Comparison of ENCODE assay signal across 8 mouse cellular contexts in genomic region chr3:130574652-130575051, GRCm38 (mm10). TPM values are rescaled to one million over a fixed set of nuclear protein-coding genes. Genes with fewer than 3 reads are reported as not detected.
A peak's percentile ranks its signal among the peaks of the same experiment; 100 is the strongest.
DNase-seq lines count a peak whose midpoint lies in the region; ATAC-seq lines count a peak whose summit lies in the region.

No protein-coding gene starts in this region.

- peak; percentile 27 for DNase-seq in heart, adult 8-10 months (ENCODE audit: low spot score)
- DNase-seq in heart, postnatal 25 days (ENCODE audit: low spot score) = no peak
- DNase-seq in thymus, postnatal 14 days = peak; percentile 20
- DNase-seq in thymus, postnatal 36 days = no peak
- DNase-seq in embryo, embryonic 11.5 days (ENCODE audit: low read depth, low spot score) = peak; percentile 29
- DNase-seq in layer of hippocampus, postnatal 14 days (ENCODE audit: low spot score in 2 of 2) = peak; percentile 30 to 58
- DNase-seq in right cerebral cortex, postnatal 4 days = peak; percentile 42

- ATAC-seq in activated CD4-positive, CD25-positive, alpha-beta regulatory T cell, adult 4 months = no peak

- intact Hi-C loops in heart, postnatal 25 days (cut with DNase I) = loop anchor here (1.0 to 5.0 kb wide), 2 partner anchors 387 to 479 kb away; no protein-coding TSS in a partner anchor

RNA-seq across cellular contexts. Expression of gene Etnppl, which starts 42.6 kb away (rescaled TPM):
- not detected for total RNA-seq in heart, adult 8-10 months (2022)
- total RNA-seq in heart, postnatal 25 days (2021) = not detected
- total RNA-seq in layer of hippocampus, postnatal 14 days (2021) = 1 to 10 TPM; 1.9 to 4.3 TPM
- polyA plus RNA-seq in activated CD4-positive, CD25-positive, alpha-beta regulatory T cell, adult 4 months (2017; shearing (Covaris generic)) = under 1 TPM; 0.23 to 0.24 TPM

Comparison
In these comparisons a context has a peak if more than half of its experiments do, and no peak if none do; other contexts are left out.
1. DNase-seq: peak in heart, adult 8-10 months (single experiment), thymus, postnatal 14 days (single experiment), embryo, embryonic 11.5 days (single experiment), layer of hippocampus, postnatal 14 days (2 of 2) and right cerebral cortex, postnatal 4 days (single experiment); none in heart, postnatal 25 days (single experiment) and thymus, postnatal 36 days (0 of 2).